Mouse (Mus musculus) testis, adult 2 months (tissue): ENCODE results near the gene Macrod1. TPM values are rescaled to one million over a fixed set of nuclear protein-coding genes. Genes with fewer than 3 reads are reported as not detected.
"Not testable (repeated sequence)": the region's sequence is repeated elsewhere in the genome, so short reads cannot be mapped to it uniquely, and the experiment has no call there.

Experiments used
- H3K27ac ChIP-seq: fragments of 200-500 bp; 2 replicates; pipeline ENCODE4 v1.5.1; 2012; ENCODE audit warnings: low read depth, low read length; ENCODE audit not compliant: control insufficient read depth, insufficient read depth
- H3K27me3 ChIP-seq: fragments of 200-500 bp; 2 replicates; pipeline ENCODE4 v1.6.1; 2012; ENCODE audit warnings: mild to moderate bottlenecking, low read length, moderate library complexity; ENCODE audit not compliant: control insufficient read depth, insufficient read depth
- H3K36me3 ChIP-seq: fragments of 200-500 bp; 2 replicates; pipeline ENCODE4 v1.6.1; 2012; ENCODE audit warnings: mild to moderate bottlenecking, low read length; ENCODE audit not compliant: control insufficient read depth, insufficient read depth
- H3K4me1 ChIP-seq: fragments of 200-500 bp; 2 replicates; pipeline ENCODE4 v1.6.1; 2012; ENCODE audit warnings: low read length; ENCODE audit not compliant: control insufficient read depth, insufficient read depth
- H3K4me3 ChIP-seq: fragments of 200-500 bp; 2 replicates; pipeline ENCODE4 v1.5.1; 2012; ENCODE audit warnings: low read depth, mild to moderate bottlenecking, low read length, moderate library complexity, mixed read lengths; ENCODE audit not compliant: control insufficient read depth
- CTCF ChIP-seq: fragments of 200-500 bp; IDR thresholded peaks from 2 replicates; pipeline ENCODE4 v1.5.1; 2012; ENCODE audit warnings: low read depth, mild to moderate bottlenecking, inconsistent platforms, low read length, moderate library complexity; ENCODE audit not compliant: control insufficient read depth, insufficient read depth, insufficient replicate concordance
- POLR2A ChIP-seq: fragments of 200-500 bp; IDR thresholded peaks from 2 replicates; pipeline ENCODE4 v1.6.1; 2012; ENCODE audit warnings: low read depth, mild to moderate bottlenecking, inconsistent platforms, low read length, moderate library complexity; ENCODE audit not compliant: control insufficient read depth
- polyA plus RNA-seq: library from polyadenylated mRNA; depleted of rRNA; stranded (reverse); fragments of >200 nt; gene quantifications from 2 replicates; pipeline ENCODE4 v1.2.3, GENCODE M21; 2012

The Macrod1 gene
- polyA plus RNA-seq, 1 experiment: 39.2 TPM

DNA sequence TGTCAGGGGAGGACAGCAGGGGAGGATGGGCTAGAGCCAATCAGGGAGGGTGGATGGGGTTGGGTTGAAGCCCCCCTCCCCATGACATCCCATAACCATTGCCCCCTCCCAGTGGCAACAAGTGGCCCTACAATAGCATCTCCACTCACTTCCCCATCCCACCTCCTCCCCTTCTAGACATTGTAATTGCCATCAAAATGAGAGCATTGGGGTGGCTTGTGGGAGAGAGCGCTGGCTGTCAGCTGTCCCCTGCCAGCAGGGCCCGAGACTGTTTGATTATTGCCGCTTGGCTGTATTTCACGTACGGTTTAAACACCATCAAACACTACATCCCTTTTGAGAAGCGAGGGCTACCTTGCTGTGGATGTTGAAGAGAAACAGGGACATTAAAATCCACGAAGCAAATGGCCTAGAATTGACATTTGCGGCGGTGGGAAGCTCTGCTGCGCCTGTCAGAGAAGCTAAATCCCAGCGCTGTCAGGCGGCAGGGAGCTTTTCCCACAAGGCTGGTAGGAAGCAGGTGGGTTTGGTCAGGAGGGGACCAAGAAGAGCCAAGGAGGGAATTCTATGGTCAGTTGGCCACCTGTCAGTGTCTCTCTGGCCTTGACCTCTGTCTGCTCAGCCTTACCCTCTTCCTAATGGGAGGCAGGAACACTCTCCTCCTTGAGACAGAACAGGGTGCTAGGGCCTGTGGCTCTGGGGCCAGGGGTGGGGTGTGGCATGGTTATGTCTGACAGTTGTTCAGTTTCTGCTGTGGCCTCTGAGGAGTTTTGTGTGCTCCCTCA is 17.6 kb downstream of the Macrod1 start:
- Histone ChIP-seq H3K27me3 (no peaks in the 10 kb centered on the region), H3K36me3 (no peaks in the 10 kb centered on the region), H3K4me3 (no peak overlapping the region), H3K4me1 (no peaks in the 10 kb centered on the region), H3K27ac (no peak overlapping the region)
- no peak for TF ChIP-seq POLR2A
- no peak for TF ChIP-seq CTCF

GRCm38 (mm10) chr19:7075336-7075735 is 18.7 kb downstream of the Macrod1 start:
- not testable (repeated sequence) for H3K4me3 ChIP-seq, H3K27me3 ChIP-seq, H3K27ac ChIP-seq, H3K4me1 ChIP-seq, H3K36me3 ChIP-seq

DNA sequence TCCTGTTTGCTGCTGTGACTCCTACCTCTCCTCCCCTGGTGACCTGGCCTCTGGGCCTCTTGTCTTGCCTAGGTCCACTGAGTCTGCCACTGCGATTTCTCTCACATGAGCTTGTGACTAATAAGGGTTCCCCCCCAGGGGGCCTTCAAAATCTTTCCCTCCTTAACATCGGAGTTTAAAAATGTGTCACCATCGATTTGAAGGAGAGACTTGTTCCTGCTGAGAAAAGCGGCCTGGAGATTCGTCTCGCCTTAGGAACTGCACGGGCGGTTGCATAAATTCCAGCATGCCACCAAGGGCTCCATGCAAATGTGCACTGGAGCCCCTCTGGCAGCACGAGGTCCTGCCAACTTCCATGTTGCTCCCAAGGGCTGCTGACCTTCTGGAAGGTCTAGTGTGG is 21.1 kb downstream of the Macrod1 start:
- no peak overlapping the region for H3K27ac ChIP-seq
- TF ChIP-seq CTCF: no peak
- no peaks in the 10 kb centered on the region for H3K27me3 ChIP-seq
- no peaks in the 10 kb centered on the region for H3K36me3 ChIP-seq
- no peak overlapping the region for H3K4me3 ChIP-seq
- no peaks in the 10 kb centered on the region for H3K4me1 ChIP-seq

GRCm38 (mm10) chr19:7078271-7078670 is 21.7 kb downstream of the Macrod1 start:
- Histone ChIP-seq H3K4me3 (no peak overlapping the region), H3K36me3 (no peaks in the 10 kb centered on the region), H3K27ac (no peak overlapping the region), H3K27me3 (no peaks in the 10 kb centered on the region), H3K4me1 (no peaks in the 10 kb centered on the region)
- TF ChIP-seq POLR2A (no peak), CTCF (no peak)

DNA sequence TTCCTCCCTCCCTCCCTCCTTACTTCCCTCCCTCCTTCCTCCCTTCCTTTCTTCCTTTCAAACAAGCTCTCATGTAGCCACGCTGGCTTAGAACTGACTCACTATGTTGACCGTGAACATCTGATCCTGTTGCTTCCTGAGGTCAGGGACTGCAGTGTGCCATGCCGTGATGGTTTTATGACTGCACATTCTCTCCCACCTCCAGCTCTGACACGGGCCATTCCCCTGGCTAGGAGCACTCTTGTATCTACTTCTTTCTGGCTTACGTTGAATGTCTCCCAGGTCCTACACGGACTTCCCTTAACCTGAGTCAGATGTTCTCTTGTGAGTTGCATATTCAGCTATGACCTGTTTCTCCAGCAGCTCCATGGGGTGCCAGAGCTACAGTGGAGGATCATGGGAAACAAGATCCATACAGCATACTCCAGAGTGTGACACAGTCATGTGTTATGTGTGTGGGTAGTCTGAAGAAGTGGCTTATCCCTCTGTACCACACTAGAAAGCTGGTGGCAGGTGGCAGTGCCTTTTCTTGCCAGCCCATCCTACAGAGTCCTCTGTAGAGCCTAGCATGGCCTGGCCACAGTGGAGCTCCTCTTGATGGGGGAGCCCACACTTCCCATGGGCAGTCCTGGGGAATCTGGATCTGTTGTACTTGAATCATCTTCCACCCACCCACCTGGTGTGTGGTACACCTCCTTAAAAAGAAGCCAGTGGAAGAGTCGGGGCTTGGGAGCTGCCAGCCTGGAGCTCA is 25.1 kb downstream of the Macrod1 start:
- Histone ChIP-seq H3K27me3 (no peaks in the 10 kb centered on the region), H3K27ac (no peak overlapping the region), H3K36me3 (no peaks in the 10 kb centered on the region), H3K4me1 (no peaks in the 10 kb centered on the region), H3K4me3 (no peak overlapping the region)
- no peak for TF ChIP-seq CTCF
- TF ChIP-seq POLR2A: no peak

DNA sequence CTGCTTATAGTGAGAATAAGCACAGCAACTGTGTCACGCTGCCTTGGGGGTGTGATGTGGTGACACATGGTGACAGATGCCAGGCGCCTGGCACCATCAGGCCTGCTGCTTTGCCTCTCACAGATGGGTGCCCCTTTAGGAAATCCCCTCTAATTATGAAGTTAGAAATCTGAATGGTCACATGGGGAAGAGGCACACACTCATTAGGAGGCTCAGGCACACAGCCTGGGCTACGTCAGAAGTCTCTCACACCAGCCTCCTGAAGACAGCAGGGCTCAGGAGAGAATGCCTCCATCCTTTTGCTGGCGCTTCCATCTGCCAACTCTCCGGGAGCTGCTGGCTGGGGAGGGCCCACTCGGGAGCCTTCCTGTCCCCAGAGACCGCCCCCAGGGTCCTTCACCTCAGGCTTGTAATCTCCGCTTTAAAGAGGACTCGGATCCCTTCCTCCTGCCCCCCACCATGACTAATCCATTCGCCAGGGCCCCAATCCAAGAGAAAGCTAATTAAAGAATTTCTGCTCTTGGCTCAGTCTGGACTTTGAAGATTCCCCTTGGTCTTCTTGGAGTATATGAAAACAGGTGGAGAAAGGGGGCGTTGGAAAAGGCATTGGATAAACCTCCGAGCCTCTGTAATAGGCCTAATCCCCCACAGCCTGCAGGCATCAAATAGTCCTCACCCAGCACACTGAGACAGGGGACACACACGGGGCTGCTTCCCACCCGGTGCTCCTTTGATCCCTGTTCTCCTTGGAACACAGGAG is 26.6 kb downstream of the Macrod1 start:
- Histone ChIP-seq H3K4me3 (peak overlapping the region; percentile 45), H3K36me3 (no peaks in the 10 kb centered on the region), H3K27me3 (no peaks in the 10 kb centered on the region), H3K27ac (no peak overlapping the region), H3K4me1 (no peaks in the 10 kb centered on the region)
- no peak for TF ChIP-seq CTCF
- TF ChIP-seq POLR2A: no peak

DNA sequence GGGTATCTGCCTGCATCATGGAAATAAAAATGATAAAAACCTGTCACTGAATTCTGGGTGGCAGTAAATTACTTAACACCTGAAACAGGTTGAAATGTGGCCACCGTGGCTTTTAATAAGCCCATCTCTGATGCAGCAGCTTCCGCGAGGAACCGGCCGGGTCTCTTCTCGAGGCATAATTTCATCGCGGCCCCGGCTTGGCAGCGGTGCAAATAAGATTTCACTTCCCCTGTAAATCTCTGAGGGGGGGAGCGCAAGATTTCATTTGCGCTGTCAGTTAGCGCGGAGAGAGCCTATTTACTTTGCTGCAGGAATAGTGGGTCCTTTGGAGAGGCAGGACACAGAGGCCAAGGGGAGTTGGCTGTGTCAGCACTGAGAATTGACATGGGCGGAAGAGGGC is 28.1 kb downstream of the Macrod1 start:
- Histone ChIP-seq H3K27ac (no peak overlapping the region), H3K4me3 (no peak overlapping the region), H3K4me1 (no peaks in the 10 kb centered on the region), H3K36me3 (no peaks in the 10 kb centered on the region), H3K27me3 (no peaks in the 10 kb centered on the region)
- TF ChIP-seq POLR2A (no peak), CTCF (no peak)
